Mouse (Mus musculus) brain, embryonic 14.5 days (tissue): ENCODE results near the gene Akap5.

Experiments
- CTCF ChIP-seq: fragments of 200-500 bp; IDR thresholded peaks from 2 replicates; pipeline ENCODE4 v1.5.1; 2012; ENCODE audit warnings: inconsistent platforms, mild to moderate bottlenecking, moderate library complexity, borderline replicate concordance; ENCODE audit not compliant: insufficient read depth, insufficient read length; ENCODE audit errors: extremely low read depth
- POLR2A ChIP-seq: fragments of 200-500 bp; IDR thresholded peaks from 2 replicates; pipeline ENCODE4 v1.6.1; 2012; ENCODE audit warnings: mild to moderate bottlenecking, inconsistent platforms, borderline replicate concordance; ENCODE audit not compliant: poor library complexity, insufficient read depth, insufficient read length, severe bottlenecking; ENCODE audit errors: extremely low read depth

GRCm38 (mm10) chr12:76297830-76298229, 26.9 kb upstream of the Akap5 start:
- TF ChIP-seq CTCF: no peak
- no peak for TF ChIP-seq POLR2A
